Mouse (Mus musculus) liver, adult 2 months (tissue): Measurements from ENCODE around the gene Klhl5.

ENCODE experiments used
- CTCF ChIP-seq: fragments of 200-500 bp; IDR thresholded peaks from 2 replicates; pipeline ENCODE4 v1.5.1; 2011; ENCODE audit warnings: low read depth, low read length, control low read depth
- POLR2A ChIP-seq: fragments of 200-500 bp; IDR thresholded peaks from 2 replicates; pipeline ENCODE4 v1.6.1; 2011; ENCODE audit warnings: low read length, control low read depth; ENCODE audit not compliant: insufficient read depth; ENCODE audit errors: extremely low read depth

GRCm38 (mm10) chr5:65178477-65178876 is 71.1 kb downstream of the Klhl5 start:
- no peak for TF ChIP-seq CTCF
- no peak for TF ChIP-seq POLR2A
